Mouse (Mus musculus) neural tube, embryonic 13.5 days (tissue): ENCODE measurements around the gene Copz1. TPM values are rescaled to one million over a fixed set of nuclear protein-coding genes. Genes with fewer than 3 reads are reported as not detected.

Source experiments
- ATAC-seq: fragments of 200-750 bp; cut with Nextera tagmentation; 2 replicates; pipeline ENCODE4 v1.8.0; 2017; ENCODE audit warnings: low read depth, mild to moderate bottlenecking, moderate TSS enrichment, moderate library complexity
- H3K27ac ChIP-seq: fragments of 300-500 bp; sonication (generic); replicated peaks from 2 replicates; pipeline ENCODE4 v1.5.1; 2015; ENCODE audit warnings: moderate library complexity, mild to moderate bottlenecking, inconsistent platforms
- H3K27me3 ChIP-seq: fragments of 300-500 bp; sonication (generic); 2 replicates; pipeline ENCODE4 v1.6.1; 2015; ENCODE audit warnings: mild to moderate bottlenecking, inconsistent platforms
- H3K36me3 ChIP-seq: fragments of 300-500 bp; sonication (generic); 2 replicates; pipeline ENCODE4 v1.6.1; 2015; ENCODE audit warnings: mild to moderate bottlenecking, inconsistent platforms
- H3K4me1 ChIP-seq: fragments of 300-500 bp; sonication (generic); replicated peaks from 2 replicates; pipeline ENCODE4 v1.6.1; 2015; ENCODE audit warnings: inconsistent platforms
- H3K4me2 ChIP-seq: fragments of 300-500 bp; sonication (generic); 2 replicates; pipeline ENCODE4 v1.6.1; 2015; ENCODE audit warnings: inconsistent platforms, mild to moderate bottlenecking, moderate library complexity
- H3K4me3 ChIP-seq: fragments of 300-500 bp; sonication (generic); 2 replicates; pipeline ENCODE4 v1.5.1; 2015; ENCODE audit warnings: mild to moderate bottlenecking, inconsistent platforms
- H3K9ac ChIP-seq: fragments of 300-500 bp; sonication (generic); 2 replicates; pipeline ENCODE4 v1.6.1; 2015; ENCODE audit warnings: moderate library complexity, mild to moderate bottlenecking, inconsistent platforms
- H3K9me3 ChIP-seq: fragments of 300-500 bp; sonication (generic); 2 replicates; pipeline ENCODE4 v1.6.1; 2016; ENCODE audit warnings: inconsistent platforms
- WGBS: fragments of 180-500 bp; shearing (Covaris S2); methylation state at CpG from one replicate; pipeline ENCODE4 v1.1.7; 2015; 5-methylcytosine and 5-hydroxymethylcytosine counted together
- polyA plus RNA-seq: library from polyadenylated mRNA; unstranded; fragments of >200 nt; fragmentation: Nextera tagmentation; extraction: Ambion mirVana; gene quantifications from 2 replicates; pipeline ENCODE4 v1.2.1, GENCODE M21; 2015

Gene Copz1
- polyA plus RNA-seq, 1 experiment from 2014 or later: 224 TPM

DNA sequence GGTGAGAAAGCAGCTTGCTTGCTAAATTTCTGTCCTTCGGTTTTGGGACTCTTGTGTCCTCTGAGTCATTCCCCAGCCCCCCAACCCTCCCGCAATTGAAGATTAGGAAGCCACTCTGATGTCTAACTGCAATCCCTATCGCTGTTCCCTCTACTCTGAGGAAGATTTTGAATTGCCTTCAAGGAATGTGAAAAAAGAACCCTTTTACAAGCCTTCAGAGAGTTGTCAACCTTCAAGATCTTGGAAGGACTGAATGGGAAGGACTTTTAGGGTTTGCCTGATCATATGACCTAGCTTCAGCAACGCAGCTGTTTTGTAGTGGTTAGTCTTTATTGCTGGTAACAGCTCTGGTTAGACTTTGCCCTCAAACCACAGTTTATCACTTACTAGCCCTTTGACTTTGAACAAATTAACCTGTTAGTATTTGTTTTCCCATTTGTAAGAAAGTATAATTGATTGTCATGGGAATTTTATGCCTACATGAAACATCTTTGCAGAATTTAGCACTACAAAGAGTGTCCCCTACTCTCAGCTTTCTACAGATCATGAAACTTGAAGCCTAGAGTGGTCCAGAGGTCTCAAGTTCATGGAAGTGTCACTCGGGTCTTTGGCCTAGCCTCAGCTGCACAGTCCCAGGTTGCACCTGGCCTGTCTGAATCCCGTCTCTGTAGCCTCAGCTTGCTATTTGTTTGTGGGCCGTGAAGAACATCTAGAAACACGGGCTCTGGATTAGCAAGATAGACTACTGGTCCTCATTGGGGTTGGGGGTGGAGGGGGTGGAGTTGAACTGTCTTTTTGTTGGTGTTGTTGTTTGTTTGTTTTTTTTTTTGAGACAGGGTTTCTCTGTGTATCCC lies 33.5 kb downstream of the Copz1 start:
- Histone ChIP-seq H3K4me1 (peaks cover 67% of the 10 kb centered on the region), H3K9ac (peak overlapping the region; percentile 74), H3K27ac (peak overlapping the region; percentile 99), H3K4me3 (peak overlapping the region; percentile 31), H3K27me3 (no peaks in the 10 kb centered on the region), H3K4me2 (peak overlapping the region; percentile 55), H3K36me3 (no peaks in the 10 kb centered on the region), H3K9me3 (no peaks in the 10 kb centered on the region)
- peak; percentile 0; the same call in 1 of the 2 replicates for ATAC-seq
- WGBS: 10% methylated on average over 8 of the region's 8 CpGs

GRCm38 (mm10) chr15:103307125-103307524 lies 34.6 kb downstream of the Copz1 start:
- 2% methylated on average over 7 of the region's 7 CpGs for WGBS
- Histone ChIP-seq H3K9ac (peak overlapping the region; percentile 55), H3K9me3 (no peaks in the 10 kb centered on the region), H3K27me3 (no peaks in the 10 kb centered on the region), H3K27ac (peak overlapping the region; percentile 99), H3K4me3 (no peak overlapping the region), H3K36me3 (no peaks in the 10 kb centered on the region), H3K4me2 (no peak overlapping the region), H3K4me1 (peaks cover 56% of the 10 kb centered on the region)
- no peak for ATAC-seq

DNA sequence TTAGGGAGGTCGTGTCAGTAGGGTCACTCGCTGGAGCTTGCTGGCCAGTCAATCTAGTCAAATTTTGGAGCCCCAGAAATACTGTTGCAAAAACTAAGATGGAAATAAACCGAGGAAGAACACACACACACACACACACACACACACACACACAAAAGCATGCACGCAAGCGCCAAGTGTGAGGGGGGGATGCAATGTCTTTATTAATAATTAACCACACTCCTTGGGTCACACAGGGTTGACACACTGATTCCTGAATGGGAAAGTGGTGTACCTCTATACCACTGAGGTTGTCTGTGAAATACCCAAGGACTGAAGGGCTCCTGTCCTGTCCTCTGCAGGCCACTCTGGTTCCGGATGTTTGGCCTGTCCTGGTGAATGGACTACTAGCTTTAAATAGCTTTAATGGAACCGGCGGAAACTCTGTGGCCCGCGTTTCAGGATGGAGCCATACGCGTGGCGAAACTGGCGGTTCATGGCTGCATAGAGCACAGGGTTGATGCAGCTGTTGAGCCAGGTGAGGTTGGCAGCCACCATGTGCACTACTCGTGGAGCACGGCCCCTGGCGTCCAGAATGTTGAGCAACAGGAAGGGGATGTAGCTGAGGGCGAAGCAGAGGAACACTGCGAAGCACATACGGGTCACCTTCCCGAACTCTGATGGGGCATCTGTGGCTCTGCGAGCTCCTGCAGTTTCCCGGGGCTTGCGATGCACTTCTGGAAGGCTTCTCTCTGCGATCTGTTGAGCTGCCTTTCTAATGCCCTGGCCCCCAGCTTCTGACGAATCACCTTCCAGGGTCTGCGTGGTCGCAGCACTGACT lies 35.8 kb downstream of the Copz1 start:
- H3K27ac ChIP-seq: no peak overlapping the region
- no peak overlapping the region for H3K4me3 ChIP-seq
- H3K9ac ChIP-seq: peak overlapping the region; percentile 9
- WGBS: 49% methylated on average over 28 of the region's 28 CpGs
- 0 out of 2 replicates have a peak, but pooled peaks cover 4% of the 10 kb centered on the region for H3K36me3 ChIP-seq
- no peak for ATAC-seq
- H3K4me1 ChIP-seq: peaks cover 52% of the 10 kb centered on the region
- no peaks in the 10 kb centered on the region for H3K9me3 ChIP-seq
- peak overlapping the region; percentile 34 for H3K4me2 ChIP-seq
- no peaks in the 10 kb centered on the region for H3K27me3 ChIP-seq

DNA sequence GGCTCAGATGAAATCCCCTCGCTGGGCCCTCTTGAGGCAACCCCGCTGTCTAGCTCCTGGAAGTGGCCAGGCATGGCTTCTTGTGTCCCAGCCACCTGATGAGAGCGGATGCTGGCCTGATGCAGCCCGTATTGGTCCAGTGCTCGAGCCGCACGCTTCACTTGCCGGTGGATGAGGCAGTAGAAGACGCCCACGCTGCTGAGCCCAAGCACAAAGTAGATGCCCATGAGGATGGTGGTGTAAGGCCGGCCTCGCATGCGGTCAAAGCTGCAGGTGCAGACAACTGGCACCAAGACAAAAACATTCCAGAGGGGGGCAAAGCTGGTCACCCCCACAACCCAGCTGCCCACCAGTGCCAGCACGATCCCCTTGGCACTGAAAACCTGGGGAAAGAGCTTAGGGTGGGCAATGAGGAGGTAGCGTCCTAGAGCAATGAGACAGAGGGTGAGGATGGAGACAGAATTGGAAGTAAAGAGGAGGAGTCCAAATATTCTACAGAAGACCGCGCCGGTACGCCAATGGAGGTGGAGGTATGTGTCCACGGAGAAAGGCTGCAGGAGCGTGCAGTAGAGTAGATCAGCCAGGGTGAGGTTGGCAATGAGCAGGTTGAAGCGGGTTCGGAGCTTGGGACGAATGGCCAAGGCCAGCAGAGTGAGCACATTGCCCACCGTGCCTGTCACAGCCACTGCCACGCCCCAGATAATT lies 36.5 kb downstream of the Copz1 start:
- WGBS: 67% methylated on average over 26 of the region's 26 CpGs
- H3K4me1 ChIP-seq: peaks cover 52% of the 10 kb centered on the region

GRCm38 (mm10) chr15:103310365-103310910 lies 37.9 kb downstream of the Copz1 start, which contains the start of gene Gpr84:
TSS of gene Gpr84 (minus strand) at chr15:103310612.
- no peaks in the 10 kb centered on the region for H3K9me3 ChIP-seq
- H3K27me3 ChIP-seq: no peaks in the 10 kb centered on the region
- H3K36me3 ChIP-seq: 0 out of 2 replicates have a peak, but pooled peaks cover 7% of the 10 kb centered on the region
- H3K4me3 ChIP-seq: no peak within 1 kb of the TSS
- H3K4me1 ChIP-seq: peaks cover 58% of the 10 kb centered on the region
- H3K9ac ChIP-seq: no peak within 1 kb of the TSS; the same call in 1 of the 2 replicates
- 66% methylated on average over 6 of the region's 6 CpGs for WGBS
- H3K4me2 ChIP-seq: no peak within 1 kb of the TSS
- ATAC-seq: no peak
- no peak within 1 kb of the TSS for H3K27ac ChIP-seq

More for the DNA sequence above, 36.5 kb downstream of the Copz1 start:
- no peaks in the 10 kb centered on the region for H3K27me3 ChIP-seq
- H3K4me3 ChIP-seq: no peak overlapping the region
- no peak for ATAC-seq
- peak overlapping the region; percentile 34 for H3K4me2 ChIP-seq
- no peak overlapping the region for H3K27ac ChIP-seq
- H3K9me3 ChIP-seq: no peaks in the 10 kb centered on the region
- H3K9ac ChIP-seq: peak overlapping the region; percentile 9
- 0 out of 2 replicates have a peak, but pooled peaks cover 4% of the 10 kb centered on the region for H3K36me3 ChIP-seq

DNA sequence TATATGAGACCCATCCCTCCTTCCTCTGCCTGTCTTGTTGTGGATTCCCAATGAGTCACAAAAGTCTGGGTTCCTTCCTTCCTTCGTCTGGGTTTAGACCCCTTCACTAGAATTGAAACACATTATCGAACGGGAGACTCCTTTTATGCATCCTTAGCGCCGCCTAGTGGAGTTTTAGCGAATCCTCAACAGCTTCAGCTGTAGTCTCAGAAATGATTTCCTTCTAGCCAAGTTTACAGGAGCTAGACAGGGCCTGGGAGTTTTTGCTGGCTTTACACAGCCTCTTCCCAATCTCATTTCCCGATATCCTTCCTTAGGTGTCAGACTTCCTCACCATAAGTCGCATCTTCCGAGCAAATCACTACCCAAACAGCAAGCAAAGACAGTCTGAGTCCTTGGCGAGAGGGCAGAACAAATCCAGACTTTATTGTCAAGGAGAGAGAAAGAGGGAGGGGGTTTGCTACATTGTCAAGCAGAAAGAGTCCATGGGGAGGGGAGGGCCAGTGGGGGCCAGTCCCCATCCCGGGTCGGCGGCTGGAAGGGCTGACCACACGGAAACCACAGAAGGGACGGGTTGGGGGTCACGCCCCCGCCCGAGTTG lies 41.1 kb downstream of the Copz1 start:
- peaks cover 49% of the 10 kb centered on the region for H3K4me1 ChIP-seq
- no peaks in the 10 kb centered on the region for H3K27me3 ChIP-seq
- 0 out of 2 replicates have a peak overlapping the region, but pooled peaks have one; percentile 24 for H3K4me3 ChIP-seq
- WGBS: 6% methylated on average over 18 of the region's 18 CpGs
- peak overlapping the region; percentile 46; the same call in 1 of the 2 replicates for H3K27ac ChIP-seq
- peaks cover 37% of the 10 kb centered on the region for H3K36me3 ChIP-seq
- no peak for ATAC-seq
- H3K4me2 ChIP-seq: peak overlapping the region; percentile 56
- no peaks in the 10 kb centered on the region for H3K9me3 ChIP-seq
- peak overlapping the region; percentile 63 for H3K9ac ChIP-seq

GRCm38 (mm10) chr15:103314181-103314580 lies 41.7 kb downstream of the Copz1 start:
- Histone ChIP-seq H3K4me2 (peak overlapping the region; percentile 56), H3K36me3 (peaks cover 43% of the 10 kb centered on the region), H3K27me3 (no peaks in the 10 kb centered on the region), H3K27ac (no peak overlapping the region), H3K9me3 (no peaks in the 10 kb centered on the region), H3K4me3 (peak overlapping the region; percentile 24; the same call in 1 of the 2 replicates), H3K9ac (peak overlapping the region; percentile 63), H3K4me1 (peaks cover 44% of the 10 kb centered on the region)
- WGBS: 19% methylated on average over 22 of the region's 22 CpGs
- ATAC-seq: 0 out of 2 replicates have a peak, but pooled peaks have one; percentile 2

GRCm38 (mm10) chr15:103315011-103315502 lies 42.5 kb downstream of the Copz1 start:
- H3K9ac ChIP-seq: peak overlapping the region; percentile 63
- under 1% methylated on average over 18 of the region's 18 CpGs for WGBS
- H3K27ac ChIP-seq: peak overlapping the region; percentile 56; the same call in 1 of the 2 replicates

DNA sequence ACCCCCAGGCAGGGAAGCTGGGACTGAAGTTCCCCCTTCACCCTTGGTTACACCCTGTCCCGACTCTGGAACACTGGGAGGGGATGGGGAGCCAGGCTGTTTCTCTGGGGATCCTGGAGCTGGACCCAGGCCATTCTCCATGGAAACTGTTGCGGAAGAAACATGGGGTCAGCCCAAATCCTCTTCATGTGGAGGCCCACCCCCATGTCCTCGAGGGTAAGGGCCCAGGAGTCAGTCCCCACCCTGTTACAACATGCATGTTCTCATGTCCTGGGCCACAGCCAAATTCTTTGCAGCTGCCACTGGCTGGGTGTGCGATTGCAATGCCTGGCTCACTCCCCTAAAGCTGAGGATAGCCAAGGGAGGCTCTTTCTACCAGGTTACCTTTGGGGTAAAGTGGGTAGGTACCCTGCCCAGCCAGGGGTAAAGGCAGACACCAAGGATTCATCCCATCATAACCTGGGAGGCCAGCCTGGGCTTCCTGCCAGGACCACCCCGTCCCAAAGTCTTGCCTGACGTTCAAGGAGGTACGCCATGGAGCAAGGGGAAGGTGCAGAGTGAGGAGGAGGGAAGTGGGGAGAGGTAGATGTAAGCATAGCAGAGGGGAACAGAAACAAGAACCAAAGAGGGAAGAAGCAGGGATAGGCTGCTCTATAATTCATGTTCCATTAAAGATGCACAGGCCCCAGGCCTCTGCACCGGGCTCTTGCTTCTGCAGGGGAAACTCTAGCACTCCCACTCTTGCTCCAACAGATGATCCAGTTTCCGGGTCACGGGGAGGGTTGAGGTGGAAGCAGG lies 43.7 kb downstream of the Copz1 start:
- Histone ChIP-seq H3K36me3 (peaks cover 52% of the 10 kb centered on the region), H3K27me3 (no peaks in the 10 kb centered on the region), H3K4me2 (no peak overlapping the region), H3K4me3 (no peak overlapping the region), H3K27ac (0 out of 2 replicates have a peak overlapping the region, but pooled peaks have one; percentile 56), H3K4me1 (peaks cover 56% of the 10 kb centered on the region), H3K9ac (0 out of 2 replicates have a peak overlapping the region, but pooled peaks have one; percentile 31), H3K9me3 (no peaks in the 10 kb centered on the region)
- ATAC-seq: no peak
- 82% methylated on average over 10 of the region's 10 CpGs for WGBS

More at GRCm38 (mm10) chr15:103315011-103315502, 42.5 kb downstream of the Copz1 start:
- H3K9me3 ChIP-seq: no peaks in the 10 kb centered on the region
- peaks cover 45% of the 10 kb centered on the region for H3K4me1 ChIP-seq
- peaks cover 48% of the 10 kb centered on the region for H3K36me3 ChIP-seq
- H3K4me2 ChIP-seq: peak overlapping the region; percentile 56
- peak; percentile 76 for ATAC-seq
- peak overlapping the region; percentile 24 for H3K4me3 ChIP-seq
- no peaks in the 10 kb centered on the region for H3K27me3 ChIP-seq

DNA sequence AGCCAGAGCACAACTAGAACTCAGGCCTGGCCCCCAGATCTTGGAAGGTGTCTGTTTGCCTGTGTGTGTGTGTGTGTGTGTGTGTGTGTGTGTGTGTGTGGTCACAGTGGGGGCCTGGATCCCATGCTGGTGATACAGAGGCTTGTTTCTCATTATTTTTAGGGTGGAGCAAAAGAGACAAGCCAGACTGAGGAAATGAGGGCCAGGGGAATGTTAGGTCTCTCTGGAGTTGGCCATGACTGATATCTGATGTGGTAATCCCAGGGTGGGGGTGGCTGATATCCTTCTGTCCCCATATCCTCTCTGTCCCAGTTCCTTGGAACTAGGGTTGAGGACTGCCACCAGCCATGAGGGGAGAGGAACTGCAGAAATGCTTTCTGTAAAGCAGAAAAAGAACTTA lies 44.6 kb downstream of the Copz1 start:
- H3K4me2 ChIP-seq: no peak overlapping the region
- H3K27ac ChIP-seq: no peak overlapping the region
- ATAC-seq: no peak
- peaks cover 66% of the 10 kb centered on the region for H3K4me1 ChIP-seq
- H3K9ac ChIP-seq: peak overlapping the region; percentile 31; the same call in 1 of the 2 replicates
- no peak overlapping the region for H3K4me3 ChIP-seq
- H3K36me3 ChIP-seq: peaks cover 52% of the 10 kb centered on the region
- H3K9me3 ChIP-seq: no peaks in the 10 kb centered on the region
- no peaks in the 10 kb centered on the region for H3K27me3 ChIP-seq
